Mouse (Mus musculus): Measurements from ENCODE around the gene Ttc7b. TPM values are rescaled to one million over a fixed set of nuclear protein-coding genes. Genes with fewer than 3 reads are reported as not detected.

The Ttc7b gene
- polyA plus RNA-seq, 1 experiment from 2014 or later = 29.4 TPM

DNA sequence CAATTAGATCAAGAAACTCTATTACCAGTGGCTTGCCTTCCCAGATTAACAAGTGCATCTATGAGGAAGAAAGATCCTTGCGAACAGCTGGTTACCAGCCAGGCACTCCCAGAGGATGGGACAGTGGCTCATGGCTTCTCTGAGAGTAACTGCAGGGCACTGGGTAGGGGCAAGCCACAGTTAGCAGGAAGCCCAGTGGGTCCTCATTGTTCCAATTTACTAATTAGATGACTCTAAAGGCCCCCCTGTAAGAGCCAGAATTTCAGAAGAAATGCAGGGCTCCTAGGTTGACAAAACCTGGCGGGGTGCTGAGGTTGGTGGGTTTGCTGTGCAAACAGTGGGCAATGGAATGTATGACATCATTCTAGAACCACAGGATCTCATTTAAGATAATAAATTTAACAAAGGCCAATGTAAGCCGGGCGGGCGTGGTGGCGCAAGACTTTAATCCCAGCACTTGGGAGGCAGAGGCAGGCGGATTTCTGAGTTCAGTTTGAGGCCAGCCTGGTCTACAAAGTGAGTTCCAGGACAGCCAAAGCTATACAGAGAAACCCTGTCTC is 179.6 kb downstream of the Ttc7b start:
- H3K4me3 ChIP-seq (ENCODE audit: inconsistent target) = no peak overlapping the region
- peaks cover 10% of the 10 kb centered on the region; the same call in 1 of the 2 replicates for H3K36me3 ChIP-seq (ENCODE audit: inconsistent target)
- 94% methylated on average over 6 of the region's 7 CpGs for WGBS (ENCODE audit: missing documents)
- H3K79me2 ChIP-seq (ENCODE audit: inconsistent target) = no peaks in the 10 kb centered on the region
- H3K27ac ChIP-seq = no peak overlapping the region

DNA sequence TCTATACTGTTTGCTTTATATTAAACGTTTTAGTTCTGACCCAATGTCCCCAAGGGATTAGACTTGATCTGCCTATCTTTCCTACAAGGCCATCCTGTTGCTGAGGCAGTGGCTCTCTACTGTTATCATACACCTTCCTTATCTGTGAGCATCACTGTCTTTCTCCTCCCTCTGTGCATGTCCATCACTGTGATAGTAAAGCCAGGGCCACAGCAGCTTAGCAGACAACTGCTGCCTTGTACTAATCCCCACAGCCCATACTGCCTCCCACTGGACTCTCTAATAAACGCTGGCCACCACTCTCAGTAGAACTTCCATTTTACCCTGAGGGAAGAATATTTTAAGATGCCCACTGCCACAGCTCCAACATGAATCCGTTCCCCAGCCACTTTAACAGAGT is 182.6 kb downstream of the Ttc7b start:
- Histone ChIP-seq H3K79me2 (ENCODE audit: inconsistent target) (no peaks in the 10 kb centered on the region), H3K27ac (no peak overlapping the region), H3K36me3 (ENCODE audit: inconsistent target) (no peaks in the 10 kb centered on the region), H3K4me3 (ENCODE audit: inconsistent target) (no peak overlapping the region)
- 78% methylated on average over 3 of the region's 3 CpGs for WGBS (ENCODE audit: missing documents)

DNA sequence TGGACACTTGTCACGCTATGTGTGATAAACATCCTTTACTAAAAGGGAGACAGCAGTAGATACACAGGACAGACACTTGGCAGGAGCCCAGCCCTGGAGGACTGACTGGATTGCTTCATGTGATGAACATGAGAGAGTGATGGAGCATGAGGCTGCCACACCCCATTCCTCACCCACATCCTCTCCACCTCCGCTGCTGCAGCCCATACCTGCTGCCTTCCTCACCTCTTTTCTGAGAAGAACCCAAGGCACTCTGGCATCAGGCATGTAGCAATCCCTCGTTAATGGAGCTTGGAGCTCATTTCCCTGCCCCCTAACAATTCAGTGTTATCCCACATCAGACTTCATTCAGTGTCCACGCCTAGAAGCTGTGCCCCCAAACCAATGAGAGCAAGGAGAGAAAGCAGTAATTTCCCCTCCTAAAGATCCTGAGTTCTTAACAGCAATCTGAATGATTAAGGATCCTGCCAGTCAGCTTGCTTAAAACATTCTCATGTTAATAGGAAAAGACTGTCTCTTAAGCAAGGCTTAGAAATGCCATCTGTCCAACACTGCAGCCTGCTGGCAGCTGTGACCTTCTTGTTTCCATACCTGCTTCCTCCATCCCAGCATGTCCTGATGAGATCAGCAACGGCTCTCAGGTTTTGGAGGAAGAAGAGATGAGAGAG is 183.1 kb downstream of the Ttc7b start:
- 89% methylated on average over 5 of the region's 5 CpGs for WGBS (ENCODE audit: missing documents)
- Histone ChIP-seq H3K36me3 (ENCODE audit: inconsistent target) (no peaks in the 10 kb centered on the region), H3K27ac (no peak overlapping the region), H3K4me3 (ENCODE audit: inconsistent target) (no peak overlapping the region), H3K79me2 (ENCODE audit: inconsistent target) (no peaks in the 10 kb centered on the region)

DNA sequence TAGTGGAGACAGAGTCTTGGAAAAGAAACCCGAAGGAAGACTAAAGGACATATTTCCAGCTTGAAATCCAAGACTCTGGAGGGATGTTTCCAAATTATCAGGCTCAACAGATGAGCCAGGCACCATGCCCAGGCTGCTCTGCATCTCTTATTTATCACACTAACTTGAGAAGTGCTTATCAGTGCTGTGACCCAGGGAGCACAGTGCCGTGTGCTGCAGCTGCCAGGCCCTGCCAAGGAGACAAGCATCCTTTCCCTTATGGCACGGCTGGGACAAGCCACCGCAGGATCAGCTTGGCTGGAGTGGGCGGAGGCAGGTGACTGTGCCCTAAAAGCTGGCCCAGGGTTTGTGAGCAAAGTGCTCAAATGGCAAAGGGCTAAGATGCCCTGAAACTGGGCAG is 184.4 kb downstream of the Ttc7b start:
- H3K79me2 ChIP-seq (ENCODE audit: inconsistent target) = no peaks in the 10 kb centered on the region
- no peak overlapping the region for H3K27ac ChIP-seq
- 94% methylated on average over 5 of the region's 5 CpGs for WGBS (ENCODE audit: missing documents)
- H3K36me3 ChIP-seq (ENCODE audit: inconsistent target) = peaks cover 10% of the 10 kb centered on the region; the same call in 1 of the 2 replicates
- H3K4me3 ChIP-seq (ENCODE audit: inconsistent target) = no peak overlapping the region

DNA sequence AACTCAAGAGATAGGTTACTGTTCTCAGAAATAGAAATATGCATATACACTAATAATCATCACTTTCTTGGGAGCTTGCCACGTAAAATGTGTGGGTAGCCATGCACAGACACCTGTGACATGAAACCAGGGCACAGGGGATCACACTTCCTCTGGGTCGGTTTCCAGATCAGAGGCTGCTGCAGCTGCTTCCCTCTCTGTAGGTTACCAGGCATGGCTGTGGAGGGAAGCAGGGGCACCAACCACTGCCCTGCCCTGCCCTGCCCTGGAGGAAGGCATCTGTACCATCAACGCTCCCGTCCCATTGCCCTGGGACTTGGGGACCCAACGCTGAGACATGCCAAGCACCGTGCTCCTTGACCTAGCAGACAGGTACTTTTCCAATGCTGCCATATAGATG is 188.8 kb downstream of the Ttc7b start:
- 85% methylated on average over 6 of the region's 6 CpGs for WGBS (ENCODE audit: missing documents)
- peaks cover 14% of the 10 kb centered on the region; the same call in 1 of the 2 replicates for H3K36me3 ChIP-seq (ENCODE audit: inconsistent target)
- no peak overlapping the region for H3K27ac ChIP-seq
- no peak overlapping the region for H3K4me3 ChIP-seq (ENCODE audit: inconsistent target)
- no peaks in the 10 kb centered on the region for H3K79me2 ChIP-seq (ENCODE audit: inconsistent target)

DNA sequence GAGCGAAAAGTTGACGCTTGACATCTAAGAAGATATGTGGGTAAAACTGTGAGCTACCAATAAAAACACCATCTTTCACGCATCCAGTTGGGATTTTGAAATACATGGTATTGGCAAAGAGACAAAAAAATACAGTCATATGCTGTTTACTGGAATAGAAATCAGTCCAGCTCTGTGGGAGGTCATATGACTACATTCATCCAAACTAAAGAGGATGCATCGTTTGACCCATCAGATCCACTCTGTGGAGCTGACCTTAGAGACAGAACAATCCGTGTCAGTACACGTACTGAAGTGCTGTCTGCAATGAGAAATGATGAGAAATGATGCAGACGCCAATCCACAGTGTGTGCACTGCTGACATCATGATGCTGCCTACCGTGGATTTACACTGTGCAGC is 190.4 kb downstream of the Ttc7b start:
- Histone ChIP-seq H3K79me2 (ENCODE audit: inconsistent target) (no peaks in the 10 kb centered on the region), H3K4me3 (ENCODE audit: inconsistent target) (no peak overlapping the region), H3K27ac (no peak overlapping the region), H3K36me3 (ENCODE audit: inconsistent target) (peaks cover 22% of the 10 kb centered on the region; the same call in 1 of the 2 replicates)
- WGBS (ENCODE audit: missing documents) = 92% methylated on average over 8 of the region's 8 CpGs

DNA sequence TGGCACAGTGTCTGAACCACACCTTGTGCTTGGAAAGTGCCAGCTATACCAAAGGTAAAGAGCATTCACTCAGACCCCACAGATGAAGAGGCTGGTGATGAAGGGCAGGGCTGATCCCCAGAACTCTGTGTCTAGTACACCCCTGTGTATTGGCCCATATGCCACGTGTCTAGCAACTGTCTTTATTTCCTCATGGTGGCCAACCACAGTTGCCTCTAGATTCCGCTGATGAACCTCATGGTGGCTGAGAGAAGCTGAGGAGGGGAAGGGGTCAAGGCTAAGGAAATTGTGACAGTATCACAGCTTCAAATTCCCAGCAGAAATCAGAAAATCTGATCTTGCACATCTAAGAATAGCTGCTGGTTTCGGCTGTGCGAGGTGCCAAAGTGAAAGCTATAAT is 191.6 kb downstream of the Ttc7b start:
- H3K4me3 ChIP-seq (ENCODE audit: inconsistent target) = no peak overlapping the region
- H3K27ac ChIP-seq = no peak overlapping the region
- H3K79me2 ChIP-seq (ENCODE audit: inconsistent target) = no peaks in the 10 kb centered on the region
- 82% methylated on average over 4 of the region's 4 CpGs for WGBS (ENCODE audit: missing documents)
- peaks cover 27% of the 10 kb centered on the region; the same call in 1 of the 2 replicates for H3K36me3 ChIP-seq (ENCODE audit: inconsistent target)

DNA sequence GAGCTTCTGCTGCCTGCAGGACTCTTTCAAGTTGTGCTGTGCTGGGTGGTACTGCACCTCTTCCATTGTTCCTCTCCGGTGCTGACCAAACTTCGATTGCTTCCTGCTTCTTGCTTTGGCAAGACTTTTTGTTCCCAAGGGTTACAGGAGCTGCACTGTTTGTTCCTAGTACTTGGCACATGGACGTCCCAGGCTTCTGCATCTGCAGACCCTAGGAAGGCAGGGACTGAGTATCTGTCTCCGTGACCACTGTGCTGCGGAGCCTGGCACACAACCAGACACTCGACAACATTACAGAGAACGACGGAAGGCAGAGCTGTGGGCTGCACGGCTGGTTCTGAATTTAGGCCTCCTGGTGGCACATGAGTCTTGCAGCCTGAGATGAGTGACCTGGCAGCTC is 192.1 kb downstream of the Ttc7b start:
- H3K4me3 ChIP-seq (ENCODE audit: inconsistent target) = no peak overlapping the region
- WGBS (ENCODE audit: missing documents) = 89% methylated on average over 9 of the region's 9 CpGs
- peaks cover 30% of the 10 kb centered on the region; the same call in 1 of the 2 replicates for H3K36me3 ChIP-seq (ENCODE audit: inconsistent target)
- no peaks in the 10 kb centered on the region for H3K79me2 ChIP-seq (ENCODE audit: inconsistent target)
- H3K27ac ChIP-seq = no peak overlapping the region

DNA sequence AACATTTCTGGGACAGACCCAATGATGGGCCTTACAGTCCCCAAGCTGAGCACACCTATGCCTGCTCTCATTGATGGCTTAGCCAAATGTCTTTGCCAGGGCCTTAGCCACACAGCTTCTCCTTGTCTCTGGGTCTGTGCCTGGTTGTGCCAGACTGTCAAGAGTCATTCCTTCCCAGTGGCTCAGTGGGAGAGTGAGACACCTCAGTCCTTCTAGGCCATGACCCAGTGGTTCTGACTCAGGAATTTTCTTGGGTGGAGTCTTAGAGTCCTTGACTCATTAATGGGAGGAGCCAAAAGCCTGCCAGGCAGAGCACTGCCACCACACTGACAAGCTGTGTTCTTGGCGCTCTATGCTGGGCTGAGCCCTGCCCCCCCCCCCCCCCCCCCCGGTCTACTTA is 193.9 kb downstream of the Ttc7b start:
- no CpG with 5 or more reads among the region's 2 CpGs for WGBS (ENCODE audit: missing documents)
- Histone ChIP-seq H3K4me3 (ENCODE audit: inconsistent target) (no peak overlapping the region), H3K27ac (no peak overlapping the region), H3K36me3 (ENCODE audit: inconsistent target) (peaks cover 30% of the 10 kb centered on the region; the same call in 1 of the 2 replicates), H3K79me2 (ENCODE audit: inconsistent target) (no peaks in the 10 kb centered on the region)

DNA sequence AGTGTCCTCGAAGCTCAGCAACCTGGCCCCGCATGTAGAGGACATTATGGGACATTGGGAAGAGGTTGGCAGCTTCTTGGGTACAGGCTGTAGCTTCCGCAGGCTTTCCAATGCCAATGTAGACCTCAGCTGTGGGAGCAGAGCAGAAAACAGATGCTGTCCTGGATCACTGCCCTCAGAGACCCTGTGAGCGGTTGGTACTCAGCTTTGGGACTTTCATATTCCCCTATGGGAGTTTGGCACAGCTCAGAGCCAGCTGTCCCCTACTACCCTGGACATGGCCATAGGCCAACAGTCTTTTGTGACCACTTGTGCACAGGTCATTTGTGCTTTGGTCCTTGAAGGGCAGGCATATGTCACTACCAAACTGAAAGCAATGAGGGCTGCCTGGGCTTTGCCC is 195.0 kb downstream of the Ttc7b start:
- H3K4me3 ChIP-seq (ENCODE audit: inconsistent target) = no peak overlapping the region
- WGBS (ENCODE audit: missing documents) = 96% methylated on average over 4 of the region's 4 CpGs
- H3K27ac ChIP-seq = no peak overlapping the region
- peaks cover 22% of the 10 kb centered on the region; the same call in 1 of the 2 replicates for H3K36me3 ChIP-seq (ENCODE audit: inconsistent target)
- H3K79me2 ChIP-seq (ENCODE audit: inconsistent target) = no peaks in the 10 kb centered on the region

DNA sequence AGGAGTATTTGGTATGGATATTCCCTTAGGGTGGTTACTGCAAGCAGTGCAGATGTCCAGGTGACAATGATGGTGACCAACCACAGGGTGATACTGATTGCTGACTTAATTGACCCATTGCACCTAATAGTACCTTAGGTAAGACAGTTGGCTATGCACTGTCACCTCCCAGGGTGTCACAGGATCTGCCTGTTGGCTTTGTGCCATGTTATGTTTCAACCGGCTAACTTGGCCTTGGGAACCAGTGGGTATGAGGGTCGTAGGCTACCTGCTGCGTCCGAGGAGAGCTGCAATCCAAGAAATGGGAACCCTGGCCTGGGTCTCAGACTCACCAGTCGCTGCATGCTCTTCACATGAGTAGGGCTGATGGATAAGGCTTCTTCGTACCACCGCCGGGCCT is 195.4 kb downstream of the Ttc7b start:
- Histone ChIP-seq H3K36me3 (ENCODE audit: inconsistent target) (peaks cover 22% of the 10 kb centered on the region; the same call in 1 of the 2 replicates), H3K79me2 (ENCODE audit: inconsistent target) (no peaks in the 10 kb centered on the region), H3K27ac (no peak overlapping the region), H3K4me3 (ENCODE audit: inconsistent target) (no peak overlapping the region)
- WGBS (ENCODE audit: missing documents) = 94% methylated on average over 8 of the region's 8 CpGs

DNA sequence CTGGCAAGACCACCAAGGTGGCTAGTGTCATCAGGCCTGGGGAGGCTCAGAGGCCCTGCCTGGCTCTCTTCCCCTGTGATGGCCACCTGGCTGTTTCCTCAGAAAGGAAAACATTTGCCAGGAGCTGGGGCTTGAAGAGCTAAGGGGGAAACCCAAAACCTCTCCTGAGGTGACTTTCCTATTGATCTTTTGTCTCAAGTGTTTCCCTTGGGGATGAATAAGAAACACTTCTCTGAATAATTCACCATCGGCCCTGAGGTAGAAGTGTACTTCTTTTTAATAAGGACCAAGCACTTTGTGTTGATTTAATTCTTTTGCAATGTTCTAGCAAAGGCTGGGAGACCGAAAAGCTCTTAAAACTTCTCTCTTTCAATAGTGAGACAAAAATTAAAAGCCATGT is 197.0 kb downstream of the Ttc7b start:
- peaks cover 22% of the 10 kb centered on the region; the same call in 1 of the 2 replicates for H3K36me3 ChIP-seq (ENCODE audit: inconsistent target)
- no peaks in the 10 kb centered on the region for H3K79me2 ChIP-seq (ENCODE audit: inconsistent target)
- no peak overlapping the region for H3K4me3 ChIP-seq (ENCODE audit: inconsistent target)
- no peak overlapping the region for H3K27ac ChIP-seq
- WGBS (ENCODE audit: missing documents) = 96% methylated on average over 2 of the region's 2 CpGs

DNA sequence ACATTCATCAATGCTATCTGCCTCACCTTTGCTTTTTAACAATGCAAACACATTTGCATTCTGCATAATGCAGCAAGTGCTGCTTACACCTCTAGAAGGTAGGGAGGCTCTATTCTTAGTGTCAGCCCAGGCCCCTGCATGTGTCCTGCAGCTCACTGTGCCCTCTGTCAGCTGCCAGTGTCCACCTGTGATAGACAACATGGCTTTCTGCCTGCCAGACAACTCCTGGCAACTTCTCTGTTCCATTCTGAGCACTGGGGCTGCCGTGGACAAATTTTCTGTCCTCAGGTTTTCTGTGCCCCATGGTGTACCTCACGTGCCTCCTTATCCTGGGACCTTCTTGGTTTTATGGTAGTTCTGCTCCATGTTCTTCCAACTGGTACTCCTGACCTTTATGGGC is 198.4 kb downstream of the Ttc7b start:
- H3K27ac ChIP-seq = no peak overlapping the region
- no peaks in the 10 kb centered on the region for H3K79me2 ChIP-seq (ENCODE audit: inconsistent target)
- H3K36me3 ChIP-seq (ENCODE audit: inconsistent target) = peaks cover 22% of the 10 kb centered on the region; the same call in 1 of the 2 replicates
- H3K4me3 ChIP-seq (ENCODE audit: inconsistent target) = no peak overlapping the region
- WGBS (ENCODE audit: missing documents) = 85% methylated on average over 2 of the region's 2 CpGs

DNA sequence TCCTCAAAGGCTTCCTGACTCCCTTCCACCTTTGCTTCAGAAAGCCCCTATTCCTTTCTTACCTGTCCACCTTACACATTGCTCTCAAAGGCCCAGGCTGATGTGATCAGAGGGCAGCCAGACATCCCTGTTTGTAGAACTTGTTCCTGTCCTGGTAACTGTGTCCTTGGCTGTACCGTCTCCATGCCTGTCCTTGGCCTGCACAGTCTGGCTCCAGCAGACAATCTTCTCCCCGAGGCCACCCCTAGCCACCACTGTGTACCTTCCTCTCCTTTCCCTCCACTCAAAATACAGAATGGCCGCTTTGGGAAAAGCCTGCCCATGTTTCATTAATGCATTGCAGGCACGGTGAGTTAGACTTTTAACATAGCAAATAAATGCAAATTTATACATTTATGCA is 199.1 kb downstream of the Ttc7b start:
- H3K36me3 ChIP-seq (ENCODE audit: inconsistent target) = peaks cover 22% of the 10 kb centered on the region; the same call in 1 of the 2 replicates
- H3K27ac ChIP-seq = no peak overlapping the region
- no peak overlapping the region for H3K4me3 ChIP-seq (ENCODE audit: inconsistent target)
- whole genome bisulfite sequencing (ENCODE audit: missing documents) = 95% methylated on average over 4 of the region's 4 CpGs
- H3K79me2 ChIP-seq (ENCODE audit: inconsistent target) = no peaks in the 10 kb centered on the region

DNA sequence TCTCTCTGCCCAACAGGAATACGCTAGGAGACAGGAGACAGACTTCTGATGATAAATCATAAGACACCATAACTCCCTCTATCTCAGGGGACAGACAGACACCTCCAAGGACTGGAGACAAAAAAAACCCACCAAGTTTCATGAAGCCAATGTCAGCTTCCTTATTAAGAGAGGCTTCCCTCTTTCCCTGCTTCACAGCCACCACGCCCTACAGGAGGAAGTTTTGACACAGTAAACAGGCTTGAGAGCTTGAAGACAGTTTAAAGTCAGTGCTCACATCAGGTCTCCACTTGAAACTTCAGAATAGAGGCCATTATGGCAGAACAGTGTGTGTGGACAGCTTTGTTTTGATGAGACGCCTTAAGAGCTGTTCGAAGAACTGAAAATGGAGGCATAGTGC is 200.9 kb downstream of the Ttc7b start:
- Histone ChIP-seq H3K4me3 (ENCODE audit: inconsistent target) (no peak overlapping the region), H3K79me2 (ENCODE audit: inconsistent target) (no peaks in the 10 kb centered on the region), H3K27ac (peak overlapping the region; percentile 25), H3K36me3 (ENCODE audit: inconsistent target) (peaks cover 18% of the 10 kb centered on the region; the same call in 1 of the 2 replicates)
- WGBS (ENCODE audit: missing documents) = 84% methylated on average over 4 of the region's 4 CpGs
